ENCODE assay signal across 1 mouse cellular context in the genomic region with DNA sequence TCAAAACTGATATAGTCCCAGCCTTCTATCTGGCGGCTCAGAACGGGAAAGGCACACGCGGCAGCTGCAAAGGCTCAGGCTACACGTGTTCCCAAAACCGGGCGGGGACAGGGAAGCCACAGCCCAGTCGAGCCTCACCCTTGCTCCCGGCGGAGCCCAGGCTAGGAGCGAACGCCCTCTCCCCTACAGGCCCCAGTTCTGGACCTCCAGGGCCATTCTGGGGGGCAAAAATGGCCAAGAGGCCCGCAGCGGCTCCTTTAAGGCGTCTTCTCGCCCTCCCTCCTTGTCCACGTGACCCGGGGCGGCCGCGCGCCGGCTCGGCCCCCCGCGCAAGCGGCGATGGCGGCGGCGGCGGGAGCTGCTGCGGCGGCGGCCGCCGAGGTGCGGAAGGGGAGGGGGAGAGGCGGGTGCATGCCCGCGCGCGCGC.
TF ChIP-seq lines count a peak whose summit lies in the region.

Gene C2, minus strand, starts transcription at position 106 of the 427 bp plus-strand sequence.
Gene Ehmt2, plus strand, starts transcription at position 310 of the 427 bp plus-strand sequence.

TF ChIP-seq in MEL, 35 proteins besides CTCF, POLR2A, EP300 and RAD21 (continued from another document):
- TF ChIP-seq E2F4 (IDR thresholded peaks at IDR 0.05; ENCODE audit: borderline replicate concordance, low read depth, low read length) (no peak), NRF1 (IDR thresholded peaks at IDR 0.05; ENCODE audit: insufficient read depth, low read depth, low read length, poor library complexity, severe bottlenecking) (peak; percentile 48; the same call in 1 of the 2 replicates), POLR2AphosphoS2 (IDR thresholded peaks at IDR 0.05; ENCODE audit: low read length) (peak; percentile 17; the same call in 1 of the 2 replicates), NELFE (IDR thresholded peaks at IDR 0.05; ENCODE audit: low read depth, low read length) (peak; percentile 78)
TF ChIP-seq in MEL: peak in this region for 12.
